In the genomic region with DNA sequence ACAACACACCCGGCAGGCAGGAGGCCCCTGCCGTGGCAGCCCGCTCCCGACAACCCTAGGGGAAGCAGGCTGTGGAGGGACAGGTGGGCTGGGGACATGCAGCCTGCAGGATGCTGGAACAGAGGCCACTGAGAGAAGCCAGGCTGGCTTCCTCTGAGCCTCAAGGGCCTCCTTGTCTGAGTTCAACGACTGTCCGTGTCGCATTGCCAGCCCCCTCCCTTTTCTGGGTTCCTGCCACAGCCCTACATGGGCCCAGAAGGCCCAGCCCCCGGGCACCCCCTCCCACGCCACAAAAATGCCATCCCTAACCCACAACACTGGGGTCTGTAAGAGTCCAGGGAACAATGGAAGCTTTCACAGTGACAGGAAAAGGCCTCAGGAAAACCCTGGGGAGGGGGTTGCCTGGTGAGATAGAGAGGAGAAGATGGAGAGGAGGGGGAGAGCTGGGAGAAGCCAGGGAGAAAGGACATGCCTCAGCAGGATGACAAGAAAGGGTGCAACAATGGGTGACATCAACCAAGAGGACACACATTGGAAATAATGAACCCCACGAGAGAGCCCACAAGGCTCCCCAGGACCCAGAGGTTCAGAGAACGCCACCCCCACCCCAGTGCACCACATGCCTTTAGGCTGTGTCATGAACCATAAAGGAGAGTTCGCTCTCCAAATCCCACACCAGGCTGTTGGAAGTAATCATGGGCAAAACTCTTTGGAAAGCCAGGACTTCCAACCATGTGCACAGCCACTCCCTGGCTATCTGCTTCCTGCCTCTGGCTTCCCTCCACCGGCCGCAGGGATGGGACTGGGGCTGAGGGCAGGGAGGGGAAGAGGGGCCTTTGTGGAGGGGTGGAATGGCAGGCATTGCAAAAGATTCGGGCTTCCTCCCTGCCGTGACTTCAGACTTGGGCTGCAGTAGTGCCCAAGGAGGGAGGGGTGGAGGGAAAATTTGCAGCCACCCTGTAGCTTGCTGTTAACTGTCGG, we compare ENCODE assay signal across 8 mouse cellular contexts. TPM values are rescaled to one million over a fixed set of nuclear protein-coding genes. Genes with fewer than 3 reads are reported as not detected.
DNase-seq lines count a peak whose midpoint lies in the region; ATAC-seq lines count a peak whose summit lies in the region.

No protein-coding gene starts in this region.

- peak; percentile 81 for DNase-seq in left cerebral cortex, postnatal 4 days
- no peak for DNase-seq in left cerebral cortex, postnatal 36 days (ENCODE audit: low spot score in 2 of 2)
- DNase-seq in heart, adult 8-10 months (ENCODE audit: low spot score) = peak; percentile 53
- DNase-seq in limb, embryonic 10.5 days (ENCODE audit: low spot score) = no peak
- DNase-seq in B cell, adult 2 months = no peak
- DNase-seq in cerebellum, postnatal 36 days = no peak

- H3K36me3 ChIP-seq in embryonic facial prominence, embryonic 12.5 days = peaks cover 12% of the 10 kb centered on the region
- peaks cover 7% of the 10 kb centered on the region; the same call in 1 of the 2 replicates for H3K36me3 ChIP-seq in limb, embryonic 10.5 days
- no peaks in the 10 kb centered on the region for H3K36me3 ChIP-seq in neural tube, embryonic 12.5 days

- H3K9me3 ChIP-seq in embryonic facial prominence, embryonic 12.5 days = no peaks in the 10 kb centered on the region
- no peaks in the 10 kb centered on the region for H3K9me3 ChIP-seq in limb, embryonic 10.5 days (replicated peaks)
- no peaks in the 10 kb centered on the region for H3K9me3 ChIP-seq in neural tube, embryonic 12.5 days

- no peaks in the 10 kb centered on the region for H3K27me3 ChIP-seq in embryonic facial prominence, embryonic 12.5 days
- no peaks in the 10 kb centered on the region for H3K27me3 ChIP-seq in limb, embryonic 10.5 days (ENCODE audit: low read depth, poor library complexity, severe bottlenecking)
- H3K27me3 ChIP-seq in neural tube, embryonic 12.5 days (replicated peaks) = no peaks in the 10 kb centered on the region

- WGBS in embryonic facial prominence, embryonic 12.5 days = 21% methylated on average over 17 of the region's 17 CpGs
- WGBS in limb, embryonic 10.5 days = 41% methylated on average over 17 of the region's 17 CpGs
- WGBS in neural tube, embryonic 12.5 days = 33% methylated on average over 17 of the region's 17 CpGs

- intact Hi-C loops in left cerebral cortex, postnatal 4 days (cut with DNase I) = no loop called here
- intact Hi-C loops in left cerebral cortex, postnatal 36 days (cut with DNase I) = no loop called here

- peak overlapping the region; percentile 82 for H3K27ac ChIP-seq in embryonic facial prominence, embryonic 12.5 days
- peak overlapping the region; percentile 85 for H3K27ac ChIP-seq in limb, embryonic 10.5 days
- H3K27ac ChIP-seq in neural tube, embryonic 12.5 days = peak overlapping the region; percentile 4

- peaks cover 59% of the 10 kb centered on the region for H3K4me1 ChIP-seq in embryonic facial prominence, embryonic 12.5 days
- H3K4me1 ChIP-seq in limb, embryonic 10.5 days = peaks cover 59% of the 10 kb centered on the region
- H3K4me1 ChIP-seq in neural tube, embryonic 12.5 days = peaks cover 30% of the 10 kb centered on the region

- ATAC-seq in embryonic facial prominence, embryonic 12.5 days (ENCODE audit: insufficient number of reproducible peaks, insufficient read depth, low FRiP score, low TSS enrichment) = no peak
- peak; percentile 74; the same call in 1 of the 2 replicates for ATAC-seq in neural tube, embryonic 12.5 days (ENCODE audit: low FRiP score, low read depth)

- no peak overlapping the region for H3K4me3 ChIP-seq in embryonic facial prominence, embryonic 12.5 days
- H3K4me3 ChIP-seq in limb, embryonic 10.5 days = no peak overlapping the region; the same call in 1 of the 2 replicates
- no peak overlapping the region for H3K4me3 ChIP-seq in neural tube, embryonic 12.5 days

- no peak overlapping the region for H3K4me2 ChIP-seq in embryonic facial prominence, embryonic 12.5 days (replicated peaks)
- 0 out of 2 replicates have a peak overlapping the region, but pooled peaks have one; percentile 16 for H3K4me2 ChIP-seq in neural tube, embryonic 12.5 days (replicated peaks)

- H3K9ac ChIP-seq in embryonic facial prominence, embryonic 12.5 days = no peak overlapping the region; the same call in 1 of the 2 replicates
- no peak overlapping the region for H3K9ac ChIP-seq in neural tube, embryonic 12.5 days

RNA-seq across cellular contexts. Expression of a gene that starts 33.8 kb away (rescaled TPM):
- total RNA-seq in left cerebral cortex, postnatal 4 days (2021) = 10 to 100 TPM; 34.2 to 34.8 TPM
- total RNA-seq in left cerebral cortex, postnatal 36 days (2021) = 10 to 100 TPM; 49.1 to 49.7 TPM
- 47.3 and 47.4 TPM in 2 replicates for polyA plus RNA-seq in embryonic facial prominence, embryonic 12.5 days (2016; fragmentation: Nextera tagmentation; extraction: Ambion mirVana)
- total RNA-seq in heart, adult 8-10 months (2022) = 10 to 100 TPM; 28.3 to 37.1 (median 32.0) TPM
- 9.9 and 17.0 TPM in 2 replicates for polyA plus RNA-seq in limb, embryonic 10.5 days (2016; fragmentation: Nextera tagmentation; extraction: Ambion mirVana)
- polyA plus RNA-seq in neural tube, embryonic 12.5 days (2016; fragmentation: Nextera tagmentation; extraction: Ambion mirVana) = 21.5 and 22.2 TPM in 2 replicates

RNA-seq across cellular contexts. Expression of a gene that starts 41.1 kb away (rescaled TPM):
- total RNA-seq in left cerebral cortex, postnatal 4 days (2021) = 10 to 100 TPM; 19.9 to 20.8 TPM
- total RNA-seq in left cerebral cortex, postnatal 36 days (2021) = 10 to 100 TPM; 21.2 to 25.0 TPM
- 27.6 and 30.3 TPM in 2 replicates for polyA plus RNA-seq in embryonic facial prominence, embryonic 12.5 days (2016; fragmentation: Nextera tagmentation; extraction: Ambion mirVana)
- 100 to 1,000 TPM; 300 to 329 (median 307) TPM for total RNA-seq in heart, adult 8-10 months (2022)
- polyA plus RNA-seq in limb, embryonic 10.5 days (2016; fragmentation: Nextera tagmentation; extraction: Ambion mirVana) = 56.8 and 67.3 TPM in 2 replicates
- 23.9 and 24.7 TPM in 2 replicates for polyA plus RNA-seq in neural tube, embryonic 12.5 days (2016; fragmentation: Nextera tagmentation; extraction: Ambion mirVana)

Comparison
In these comparisons a context has a peak if more than half of its experiments do, and no peak if none do; other contexts are left out.
1. DNase-seq: peak in left cerebral cortex, postnatal 4 days (single experiment) and heart, adult 8-10 months (single experiment); none in left cerebral cortex, postnatal 36 days (0 of 2), limb, embryonic 10.5 days (single experiment), B cell, adult 2 months (0 of 2) and cerebellum, postnatal 36 days (0 of 2).
2. H3K27ac ChIP-seq: peak in every context shown above with its lines; median percentile 85 in limb, embryonic 10.5 days; 82 in embryonic facial prominence, embryonic 12.5 days; 4 in neural tube, embryonic 12.5 days.
3. RNA of a gene that starts 41.1 kb away (total RNA-seq): 300 to 329 TPM in heart, adult 8-10 months; 21.2 to 25.0 TPM in left cerebral cortex, postnatal 36 days and 19.9 to 20.8 TPM in left cerebral cortex, postnatal 4 days; every median in the first group is over 10 times any median in the second.